Mouse (Mus musculus): ENCODE measurements around the gene Nlrp3. TPM values are rescaled to one million over a fixed set of nuclear protein-coding genes. Genes with fewer than 3 reads are reported as not detected.
A peak's percentile ranks its signal among the peaks of the same experiment; 100 is the strongest.

Gene Nlrp3
- polyA plus RNA-seq, 1 experiment = 0.09 TPM

GRCm38 (mm10) chr11:59537218-59538130 is 3.9 kb upstream of the Nlrp3 start:
- no peaks in the 10 kb centered on the region for H3K36me3 ChIP-seq (ENCODE audit: control insufficient read depth, insufficient read depth, low read length)
- H3K27me3 ChIP-seq (ENCODE audit: control insufficient read depth, insufficient read depth, low read length) = no peaks in the 10 kb centered on the region
- no peak overlapping the region for H3K4me3 ChIP-seq (ENCODE audit: control insufficient read depth, low read depth, low read length)
- peaks cover 10% of the 10 kb centered on the region for H3K4me1 ChIP-seq (ENCODE audit: control insufficient read depth, insufficient read depth, low read length)
- peak; percentile 92; the same call in 1 of the 2 replicates for TF ChIP-seq CTCF (IDR thresholded peaks at IDR 0.05; ENCODE audit: control insufficient read depth, insufficient read depth, insufficient replicate concordance, low read depth, low read length)
- TF ChIP-seq POLR2A (IDR thresholded peaks at IDR 0.05; ENCODE audit: control insufficient read depth, low read depth, low read length) = no peak
- no peak overlapping the region for H3K27ac ChIP-seq (ENCODE audit: control insufficient read depth, insufficient read depth, low read depth, low read length)

GRCm38 (mm10) chr11:59538387-59538786 is 3.0 kb upstream of the Nlrp3 start:
- H3K4me1 ChIP-seq (ENCODE audit: control insufficient read depth, insufficient read depth, low read length) = peaks cover 10% of the 10 kb centered on the region
- no peak overlapping the region for H3K27ac ChIP-seq (ENCODE audit: control insufficient read depth, insufficient read depth, low read depth, low read length)
- no peaks in the 10 kb centered on the region for H3K27me3 ChIP-seq (ENCODE audit: control insufficient read depth, insufficient read depth, low read length)
- TF ChIP-seq CTCF (IDR thresholded peaks at IDR 0.05; ENCODE audit: control insufficient read depth, insufficient read depth, insufficient replicate concordance, low read depth, low read length) (peak; percentile 23; the same call in 1 of the 2 replicates), POLR2A (IDR thresholded peaks at IDR 0.05; ENCODE audit: control insufficient read depth, low read depth, low read length) (no peak)
- no peaks in the 10 kb centered on the region for H3K36me3 ChIP-seq (ENCODE audit: control insufficient read depth, insufficient read depth, low read length)
- no peak overlapping the region for H3K4me3 ChIP-seq (ENCODE audit: control insufficient read depth, low read depth, low read length)

GRCm38 (mm10) chr11:59540123-59540522 is 1.2 kb upstream of the Nlrp3 start:
- Histone ChIP-seq H3K27me3 (ENCODE audit: control insufficient read depth, insufficient read depth, low read length) (no peaks in the 10 kb centered on the region), H3K4me3 (ENCODE audit: control insufficient read depth, low read depth, low read length) (no peak overlapping the region)
- TF ChIP-seq POLR2A (IDR thresholded peaks at IDR 0.05; ENCODE audit: control insufficient read depth, low read depth, low read length) = no peak
- TF ChIP-seq CTCF (IDR thresholded peaks at IDR 0.05; ENCODE audit: control insufficient read depth, insufficient read depth, insufficient replicate concordance, low read depth, low read length) = no peak

GRCm38 (mm10) chr11:59542442-59542841 is 1.1 kb downstream of the Nlrp3 start:
- Histone ChIP-seq H3K27me3 (ENCODE audit: control insufficient read depth, insufficient read depth, low read length) (no peaks in the 10 kb centered on the region), H3K4me3 (ENCODE audit: control insufficient read depth, low read depth, low read length) (no peak overlapping the region), H3K4me1 (ENCODE audit: control insufficient read depth, insufficient read depth, low read length) (peaks cover 8% of the 10 kb centered on the region), H3K36me3 (ENCODE audit: control insufficient read depth, insufficient read depth, low read length) (no peaks in the 10 kb centered on the region), H3K27ac (ENCODE audit: control insufficient read depth, insufficient read depth, low read depth, low read length) (no peak overlapping the region)
- TF ChIP-seq CTCF (IDR thresholded peaks at IDR 0.05; ENCODE audit: control insufficient read depth, insufficient read depth, insufficient replicate concordance, low read depth, low read length) (no peak), POLR2A (IDR thresholded peaks at IDR 0.05; ENCODE audit: control insufficient read depth, low read depth, low read length) (no peak)

More at GRCm38 (mm10) chr11:59540123-59540522, 1.2 kb upstream of the Nlrp3 start:
- H3K4me1 ChIP-seq (ENCODE audit: control insufficient read depth, insufficient read depth, low read length) = peaks cover 10% of the 10 kb centered on the region
- H3K36me3 ChIP-seq (ENCODE audit: control insufficient read depth, insufficient read depth, low read length) = no peaks in the 10 kb centered on the region
- H3K27ac ChIP-seq (ENCODE audit: control insufficient read depth, insufficient read depth, low read depth, low read length) = no peak overlapping the region

- no peaks in the 10 kb centered on the region for H3K27me3 ChIP-seq (ENCODE audit: control insufficient read depth, insufficient read depth, low read length)
- TF ChIP-seq POLR2A (IDR thresholded peaks at IDR 0.05; ENCODE audit: control insufficient read depth, low read depth, low read length) (no peak), CTCF (IDR thresholded peaks at IDR 0.05; ENCODE audit: control insufficient read depth, insufficient read depth, insufficient replicate concordance, low read depth, low read length) (no peak)
- H3K4me3 ChIP-seq (ENCODE audit: control insufficient read depth, low read depth, low read length) = no peak overlapping the region
- no peak overlapping the region for H3K27ac ChIP-seq (ENCODE audit: control insufficient read depth, insufficient read depth, low read depth, low read length)
- peaks cover 3% of the 10 kb centered on the region for H3K4me1 ChIP-seq (ENCODE audit: control insufficient read depth, insufficient read depth, low read length)
- H3K36me3 ChIP-seq (ENCODE audit: control insufficient read depth, insufficient read depth, low read length) = no peaks in the 10 kb centered on the region
Observed at GRCm38 (mm10) chr11:59543376-59543775, 2.0 kb downstream of the Nlrp3 start.

- no peak for TF ChIP-seq CTCF (IDR thresholded peaks at IDR 0.05; ENCODE audit: control insufficient read depth, insufficient read depth, insufficient replicate concordance, low read depth, low read length)
- no peak for TF ChIP-seq POLR2A (IDR thresholded peaks at IDR 0.05; ENCODE audit: control insufficient read depth, low read depth, low read length)
- Histone ChIP-seq H3K27me3 (ENCODE audit: control insufficient read depth, insufficient read depth, low read length) (no peaks in the 10 kb centered on the region), H3K4me1 (ENCODE audit: control insufficient read depth, insufficient read depth, low read length) (no peaks in the 10 kb centered on the region; the same call in 1 of the 2 replicates)
Observed at GRCm38 (mm10) chr11:59544005-59544404, 2.6 kb downstream of the Nlrp3 start.

GRCm38 (mm10) chr11:59554127-59554526 is 12.8 kb downstream of the Nlrp3 start:
- no peaks in the 10 kb centered on the region for H3K4me1 ChIP-seq (ENCODE audit: control insufficient read depth, insufficient read depth, low read length)
- H3K27me3 ChIP-seq (ENCODE audit: control insufficient read depth, insufficient read depth, low read length) = no peaks in the 10 kb centered on the region
- no peak overlapping the region for H3K27ac ChIP-seq (ENCODE audit: control insufficient read depth, insufficient read depth, low read depth, low read length)
- H3K36me3 ChIP-seq (ENCODE audit: control insufficient read depth, insufficient read depth, low read length) = no peaks in the 10 kb centered on the region
- H3K4me3 ChIP-seq (ENCODE audit: control insufficient read depth, low read depth, low read length) = no peak overlapping the region
- no peak for TF ChIP-seq CTCF (IDR thresholded peaks at IDR 0.05; ENCODE audit: control insufficient read depth, insufficient read depth, insufficient replicate concordance, low read depth, low read length)
- no peak for TF ChIP-seq POLR2A (IDR thresholded peaks at IDR 0.05; ENCODE audit: control insufficient read depth, low read depth, low read length)

More at GRCm38 (mm10) chr11:59544005-59544404, 2.6 kb downstream of the Nlrp3 start:
- H3K27ac ChIP-seq (ENCODE audit: control insufficient read depth, insufficient read depth, low read depth, low read length) = no peak overlapping the region
- H3K4me3 ChIP-seq (ENCODE audit: control insufficient read depth, low read depth, low read length) = no peak overlapping the region
- H3K36me3 ChIP-seq (ENCODE audit: control insufficient read depth, insufficient read depth, low read length) = no peaks in the 10 kb centered on the region
